Mouse (Mus musculus): ENCODE measurements around the gene Heatr9. TPM values are rescaled to one million over a fixed set of nuclear protein-coding genes. Genes with fewer than 3 reads are reported as not detected.

Gene Heatr9
- polyA plus RNA-seq, 1 experiment from 2014 or later = not detected

GRCm38 (mm10) chr11:83509521-83509920, 12.5 kb downstream of the Heatr9 start:
- no peak overlapping the region for H3K27ac ChIP-seq (ENCODE audit: low read depth, low read length)
- no peaks in the 10 kb centered on the region for H3K27me3 ChIP-seq (ENCODE audit: control insufficient read depth, insufficient read depth, low read length)
- H3K9ac ChIP-seq (replicated peaks; ENCODE audit: low read depth, low read length) = no peak overlapping the region
- ATAC-seq (ENCODE audit: low read depth) = no peak
- H3K4me1 ChIP-seq (ENCODE audit: control insufficient read depth, insufficient read depth, low read length) = no peaks in the 10 kb centered on the region
- H3K36me3 ChIP-seq (ENCODE audit: control insufficient read depth, insufficient read depth, low read length) = peaks cover 18% of the 10 kb centered on the region
- no peak overlapping the region for H3K4me3 ChIP-seq (ENCODE audit: low read depth, low read length)
- H3K9me3 ChIP-seq (ENCODE audit: control insufficient read depth, low read length) = no peaks in the 10 kb centered on the region
- no peak overlapping the region for H3K4me2 ChIP-seq (ENCODE audit: low read depth, low read length)

GRCm38 (mm10) chr11:83504308-83504707, 17.7 kb downstream of the Heatr9 start:
- no peak for ATAC-seq (ENCODE audit: low read depth)
- no peak overlapping the region for H3K27ac ChIP-seq (ENCODE audit: low read depth, low read length)
- no peak overlapping the region for H3K4me3 ChIP-seq (ENCODE audit: low read depth, low read length)
- H3K9ac ChIP-seq (replicated peaks; ENCODE audit: low read depth, low read length) = no peak overlapping the region
- 93% methylated on average over 5 of the region's 5 CpGs for WGBS
- H3K27me3 ChIP-seq (ENCODE audit: control insufficient read depth, insufficient read depth, low read length) = no peaks in the 10 kb centered on the region
- H3K4me1 ChIP-seq (ENCODE audit: control insufficient read depth, insufficient read depth, low read length) = no peaks in the 10 kb centered on the region
- H3K9me3 ChIP-seq (ENCODE audit: control insufficient read depth, low read length) = no peaks in the 10 kb centered on the region
- no peak overlapping the region for H3K4me2 ChIP-seq (ENCODE audit: low read depth, low read length)
- peaks cover 38% of the 10 kb centered on the region for H3K36me3 ChIP-seq (ENCODE audit: control insufficient read depth, insufficient read depth, low read length)

- Histone ChIP-seq H3K9ac (replicated peaks; ENCODE audit: low read depth, low read length) (no peak overlapping the region), H3K27me3 (ENCODE audit: control insufficient read depth, insufficient read depth, low read length) (no peaks in the 10 kb centered on the region), H3K4me1 (ENCODE audit: control insufficient read depth, insufficient read depth, low read length) (no peaks in the 10 kb centered on the region), H3K4me2 (ENCODE audit: low read depth, low read length) (no peak overlapping the region), H3K9me3 (ENCODE audit: control insufficient read depth, low read length) (no peaks in the 10 kb centered on the region), H3K36me3 (ENCODE audit: control insufficient read depth, insufficient read depth, low read length) (0 out of 2 replicates have a peak, but pooled peaks cover 3% of the 10 kb centered on the region), H3K27ac (ENCODE audit: low read depth, low read length) (no peak overlapping the region), H3K4me3 (ENCODE audit: low read depth, low read length) (no peak overlapping the region)
- no peak for ATAC-seq (ENCODE audit: low read depth)
- 64% methylated on average over 2 of the region's 2 CpGs for WGBS
Measured at GRCm38 (mm10) chr11:83495571-83495970, 26.4 kb downstream of the Heatr9 start.

GRCm38 (mm10) chr11:83491488-83491887, 30.5 kb downstream of the Heatr9 start:
- Histone ChIP-seq H3K36me3 (ENCODE audit: control insufficient read depth, insufficient read depth, low read length) (no peaks in the 10 kb centered on the region; the same call in 1 of the 2 replicates), H3K9me3 (ENCODE audit: control insufficient read depth, low read length) (no peaks in the 10 kb centered on the region), H3K4me1 (ENCODE audit: control insufficient read depth, insufficient read depth, low read length) (no peaks in the 10 kb centered on the region), H3K27me3 (ENCODE audit: control insufficient read depth, insufficient read depth, low read length) (no peaks in the 10 kb centered on the region), H3K4me3 (ENCODE audit: low read depth, low read length) (no peak overlapping the region), H3K9ac (replicated peaks; ENCODE audit: low read depth, low read length) (no peak overlapping the region), H3K4me2 (ENCODE audit: low read depth, low read length) (no peak overlapping the region), H3K27ac (ENCODE audit: low read depth, low read length) (no peak overlapping the region)
- no peak for ATAC-seq (ENCODE audit: low read depth)
- 92% methylated on average over 4 of the region's 4 CpGs for WGBS

- Histone ChIP-seq H3K4me1 (ENCODE audit: control insufficient read depth, insufficient read depth, low read length) (peaks cover 10% of the 10 kb centered on the region), H3K4me3 (ENCODE audit: low read depth, low read length) (peak overlapping the region; percentile 90), H3K9me3 (ENCODE audit: control insufficient read depth, low read length) (no peaks in the 10 kb centered on the region), H3K27me3 (ENCODE audit: control insufficient read depth, insufficient read depth, low read length) (no peaks in the 10 kb centered on the region), H3K4me2 (ENCODE audit: low read depth, low read length) (peak overlapping the region; percentile 67), H3K27ac (ENCODE audit: low read depth, low read length) (peak overlapping the region; percentile 98), H3K9ac (replicated peaks; ENCODE audit: low read depth, low read length) (peak overlapping the region; percentile 92), H3K36me3 (ENCODE audit: control insufficient read depth, insufficient read depth, low read length) (no peaks in the 10 kb centered on the region)
- ATAC-seq (ENCODE audit: low read depth) = peak; percentile 86
- under 1% methylated on average over 43 of the region's 52 CpGs for WGBS
Measured at GRCm38 (mm10) chr11:83473235-83474016, 48.5 kb downstream of the Heatr9 start.

GRCm38 (mm10) chr11:83472324-83473234, 49.4 kb downstream of the Heatr9 start, which contains the start of gene Taf15:
Gene Taf15 (plus strand): TSS chr11:83473086.
- 1% methylated on average over 64 of the region's 66 CpGs for WGBS
- ATAC-seq (ENCODE audit: low read depth) = peak; percentile 99
- Histone ChIP-seq H3K36me3 (ENCODE audit: control insufficient read depth, insufficient read depth, low read length) (no peaks in the 10 kb centered on the region), H3K9ac (replicated peaks; ENCODE audit: low read depth, low read length) (peak within 1 kb of the TSS; percentile 92), H3K27me3 (ENCODE audit: control insufficient read depth, insufficient read depth, low read length) (no peaks in the 10 kb centered on the region), H3K4me3 (ENCODE audit: low read depth, low read length) (peak within 1 kb of the TSS; percentile 90), H3K9me3 (ENCODE audit: control insufficient read depth, low read length) (no peaks in the 10 kb centered on the region), H3K27ac (ENCODE audit: low read depth, low read length) (peak within 1 kb of the TSS; percentile 98), H3K4me1 (ENCODE audit: control insufficient read depth, insufficient read depth, low read length) (peaks cover 10% of the 10 kb centered on the region), H3K4me2 (ENCODE audit: low read depth, low read length) (peak within 1 kb of the TSS; percentile 67)

GRCm38 (mm10) chr11:83471766-83472165, 50.2 kb downstream of the Heatr9 start:
- Histone ChIP-seq H3K4me3 (ENCODE audit: low read depth, low read length) (no peak overlapping the region), H3K9ac (replicated peaks; ENCODE audit: low read depth, low read length) (no peak overlapping the region), H3K36me3 (ENCODE audit: control insufficient read depth, insufficient read depth, low read length) (no peaks in the 10 kb centered on the region), H3K27me3 (ENCODE audit: control insufficient read depth, insufficient read depth, low read length) (no peaks in the 10 kb centered on the region), H3K4me1 (ENCODE audit: control insufficient read depth, insufficient read depth, low read length) (peaks cover 13% of the 10 kb centered on the region), H3K27ac (ENCODE audit: low read depth, low read length) (no peak overlapping the region), H3K4me2 (ENCODE audit: low read depth, low read length) (peak overlapping the region; percentile 62), H3K9me3 (ENCODE audit: control insufficient read depth, low read length) (no peaks in the 10 kb centered on the region)
- 95% methylated on average over 2 of the region's 2 CpGs for WGBS
- no peak for ATAC-seq (ENCODE audit: low read depth)

GRCm38 (mm10) chr11:83468765-83469164, 53.2 kb downstream of the Heatr9 start:
- WGBS = 87% methylated on average over 3 of the region's 3 CpGs
- H3K4me2 ChIP-seq (ENCODE audit: low read depth, low read length) = no peak overlapping the region

More at GRCm38 (mm10) chr11:83468765-83469164, 53.2 kb downstream of the Heatr9 start:
- H3K27me3 ChIP-seq (ENCODE audit: control insufficient read depth, insufficient read depth, low read length) = peaks cover 6% of the 10 kb centered on the region; the same call in 1 of the 2 replicates
- 0 out of 2 replicates have a peak, but pooled peaks cover 4% of the 10 kb centered on the region for H3K4me1 ChIP-seq (ENCODE audit: control insufficient read depth, insufficient read depth, low read length)
- H3K36me3 ChIP-seq (ENCODE audit: control insufficient read depth, insufficient read depth, low read length) = no peaks in the 10 kb centered on the region
- H3K4me3 ChIP-seq (ENCODE audit: low read depth, low read length) = no peak overlapping the region
- H3K9me3 ChIP-seq (ENCODE audit: control insufficient read depth, low read length) = no peaks in the 10 kb centered on the region
- no peak overlapping the region for H3K27ac ChIP-seq (ENCODE audit: low read depth, low read length)
- no peak overlapping the region for H3K9ac ChIP-seq (replicated peaks; ENCODE audit: low read depth, low read length)
- no peak for ATAC-seq (ENCODE audit: low read depth)

Data from neural tube, embryonic 14.5 days (tissue).